Mouse (Mus musculus) thymus, adult 2 months (tissue): ENCODE measurements around the gene Schip1. TPM values are rescaled to one million over a fixed set of nuclear protein-coding genes. Genes with fewer than 3 reads are reported as not detected.

Experiments used
- DNase-seq: peaks from one replicate; pipeline ENCODE4 v3.0.0; 2021
- H3K27ac ChIP-seq: fragments of 200-500 bp; 2 replicates; pipeline ENCODE4 v1.5.1; 2012; ENCODE audit warnings: low read length, control low read depth; ENCODE audit not compliant: control insufficient read depth, insufficient read depth
- H3K27me3 ChIP-seq: fragments of 200-500 bp; 2 replicates; pipeline ENCODE4 v1.6.1; 2012; ENCODE audit warnings: mild to moderate bottlenecking, low read length, moderate library complexity, mixed read lengths; ENCODE audit not compliant: control insufficient read depth, insufficient read depth
- H3K36me3 ChIP-seq: fragments of 200-500 bp; 2 replicates; pipeline ENCODE4 v1.6.1; 2012; ENCODE audit warnings: mild to moderate bottlenecking, low read length, moderate library complexity; ENCODE audit not compliant: control insufficient read depth, insufficient read depth
- H3K4me1 ChIP-seq: fragments of 200-500 bp; replicated peaks from 2 replicates; pipeline ENCODE4 v1.6.1; 2012; ENCODE audit warnings: low read length; ENCODE audit not compliant: control insufficient read depth, insufficient read depth
- H3K4me3 ChIP-seq: fragments of 200-500 bp; 2 replicates; pipeline ENCODE4 v1.5.1; 2012; ENCODE audit warnings: mild to moderate bottlenecking, low read length, control low read depth, moderate library complexity; ENCODE audit not compliant: control insufficient read depth, insufficient read depth
- CTCF ChIP-seq: fragments of 200-500 bp; IDR thresholded peaks from 2 replicates; pipeline ENCODE4 v1.5.1; 2012; ENCODE audit warnings: mild to moderate bottlenecking, control low read depth, low read length, moderate library complexity, borderline replicate concordance; ENCODE audit not compliant: control insufficient read depth, poor library complexity, insufficient read depth; ENCODE audit errors: extremely low read depth
- POLR2A ChIP-seq: fragments of 200-500 bp; IDR thresholded peaks from 2 replicates; pipeline ENCODE4 v1.6.1; 2012; ENCODE audit warnings: mild to moderate bottlenecking, low read length, control low read depth, moderate library complexity; ENCODE audit not compliant: control insufficient read depth, poor library complexity, insufficient read depth; ENCODE audit errors: extremely low read depth
- WGBS: fragments of 180-500 bp; shearing (Covaris S2); methylation state at CpG from one replicate; pipeline ENCODE4 v1.1.7; 2018; 5-methylcytosine and 5-hydroxymethylcytosine counted together
- polyA plus RNA-seq: library from polyadenylated mRNA; depleted of rRNA; stranded (reverse); fragments of >200 nt; gene quantifications from 2 replicates; pipeline ENCODE4 v1.2.3, GENCODE M21; 2012

The Schip1 gene
- polyA plus RNA-seq, 1 experiment: 3.2 TPM

DNA sequence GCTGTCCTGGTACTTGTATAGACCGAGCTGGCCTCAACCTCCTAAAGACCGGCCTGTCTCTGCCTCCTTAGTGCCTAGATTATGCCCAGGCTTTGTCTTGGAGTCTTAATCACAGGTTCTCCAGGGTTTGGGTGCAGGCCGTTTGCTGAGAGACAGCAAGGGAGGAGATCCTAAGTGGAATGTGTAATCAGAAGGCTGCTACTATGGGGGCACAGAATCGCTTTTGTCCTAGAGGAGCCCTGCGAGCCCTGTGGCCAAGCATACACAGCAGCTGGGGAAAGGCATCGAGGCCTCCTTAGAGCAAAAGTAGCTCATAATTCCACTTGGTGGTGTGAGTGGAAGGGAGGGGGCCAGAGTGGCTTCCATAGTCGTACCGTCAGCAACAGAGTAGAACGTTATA is 419.4 kb downstream of the Schip1 start:
- no peaks in the 10 kb centered on the region for H3K36me3 ChIP-seq
- no peak overlapping the region for H3K27ac ChIP-seq
- 95% methylated on average over 9 of the region's 9 CpGs for WGBS
- H3K27me3 ChIP-seq: no peaks in the 10 kb centered on the region
- TF ChIP-seq CTCF (no peak), POLR2A (no peak)
- no peak overlapping the region for H3K4me3 ChIP-seq
- DNase-seq: no peak
- H3K4me1 ChIP-seq: no peaks in the 10 kb centered on the region

DNA sequence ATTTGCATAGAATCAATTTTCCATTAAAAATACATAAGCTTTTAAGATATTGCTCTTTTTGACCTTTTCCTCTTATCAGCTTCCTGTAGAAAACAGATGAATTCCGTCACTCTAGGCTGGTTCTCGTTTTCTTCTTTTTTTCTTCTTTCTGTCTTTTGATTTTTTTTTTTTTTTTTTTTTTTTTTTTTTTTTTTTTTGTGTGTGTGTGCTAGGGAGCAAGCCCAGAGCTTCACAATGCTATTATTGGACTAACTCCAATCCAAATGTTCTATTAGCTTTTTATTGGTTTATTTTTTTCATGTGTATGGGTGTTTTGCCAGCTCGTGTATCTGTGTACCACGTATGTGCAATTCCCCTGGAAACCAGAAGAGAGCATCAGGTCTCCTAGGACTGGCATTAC is 420.0 kb downstream of the Schip1 start:
- DNase-seq: no peak
- TF ChIP-seq POLR2A: no peak
- no peak for TF ChIP-seq CTCF
- Histone ChIP-seq H3K4me3 (no peak overlapping the region), H3K27ac (no peak overlapping the region), H3K4me1 (no peaks in the 10 kb centered on the region), H3K27me3 (no peaks in the 10 kb centered on the region), H3K36me3 (no peaks in the 10 kb centered on the region)
- WGBS: 90% methylated on average over 4 of the region's 4 CpGs

DNA sequence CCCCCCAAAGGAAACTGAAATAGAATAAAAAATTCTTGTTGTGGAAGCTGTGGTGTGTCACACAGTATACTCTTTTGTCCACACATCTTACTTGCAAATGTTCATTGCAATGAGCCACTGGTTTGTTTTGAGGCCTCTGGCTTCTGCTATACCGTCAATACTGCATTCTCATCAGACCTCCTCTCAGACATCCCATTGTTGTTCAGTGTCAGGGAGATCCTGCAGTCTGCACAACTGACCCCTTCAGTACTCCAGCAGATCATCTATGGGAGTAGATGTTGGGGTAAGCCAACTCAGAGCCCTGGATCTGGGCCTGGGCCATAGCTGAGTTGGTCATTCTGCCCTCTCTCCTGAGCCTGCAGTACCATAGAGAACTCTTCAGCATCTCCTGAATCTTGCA is 423.0 kb downstream of the Schip1 start:
- H3K4me1 ChIP-seq: no peaks in the 10 kb centered on the region
- no peaks in the 10 kb centered on the region for H3K36me3 ChIP-seq
- H3K27ac ChIP-seq: no peak overlapping the region
- no peaks in the 10 kb centered on the region for H3K27me3 ChIP-seq
- H3K4me3 ChIP-seq: no peak overlapping the region
- TF ChIP-seq POLR2A: no peak
- no peak for TF ChIP-seq CTCF
- 97% methylated on average over 1 of the region's 1 CpGs for WGBS
- no peak for DNase-seq

DNA sequence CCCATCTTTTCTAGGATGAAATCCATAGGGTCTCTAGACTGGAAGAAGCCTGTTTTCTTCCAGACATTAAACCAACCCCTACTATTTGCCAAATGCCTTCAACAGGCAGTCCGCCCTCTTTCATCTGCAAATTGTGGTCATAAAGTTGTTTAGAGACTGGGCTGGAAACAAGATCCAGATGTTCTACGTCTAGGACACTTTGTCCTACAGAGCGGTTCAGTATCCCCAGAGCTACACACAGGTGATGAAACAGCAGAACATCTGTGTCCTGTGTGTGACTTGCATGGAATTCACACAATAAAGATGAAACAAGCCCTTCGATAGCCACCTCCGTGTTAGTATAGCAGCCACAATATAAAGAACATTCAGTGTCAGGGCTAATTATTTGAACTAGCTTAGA is 423.7 kb downstream of the Schip1 start:
- no peaks in the 10 kb centered on the region for H3K4me1 ChIP-seq
- WGBS: 92% methylated on average over 5 of the region's 5 CpGs
- no peak overlapping the region for H3K4me3 ChIP-seq
- H3K27ac ChIP-seq: no peak overlapping the region
- no peaks in the 10 kb centered on the region for H3K36me3 ChIP-seq
- H3K27me3 ChIP-seq: peaks cover 5% of the 10 kb centered on the region; the same call in 1 of the 2 replicates
- no peak for DNase-seq
- TF ChIP-seq CTCF (no peak), POLR2A (no peak)

DNA sequence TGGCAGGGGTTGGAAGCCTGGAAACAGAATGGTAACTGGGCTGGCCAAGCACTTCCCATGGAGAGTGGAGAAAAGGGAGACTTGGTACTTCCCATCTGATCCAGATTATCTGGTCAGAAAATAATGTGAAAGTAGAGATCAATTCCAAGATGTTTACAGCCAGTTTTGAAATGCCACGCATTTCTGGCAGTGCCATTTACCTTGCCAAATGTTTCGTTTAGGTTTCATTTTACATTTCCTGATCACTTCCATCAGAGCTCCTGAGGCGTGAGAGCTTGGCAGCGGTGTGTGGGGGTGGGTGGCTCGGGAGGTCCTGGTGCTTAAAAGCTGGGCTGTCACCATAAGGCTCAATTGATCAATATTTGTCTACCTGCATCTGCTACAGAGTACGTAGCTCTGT is 426.9 kb downstream of the Schip1 start:
- 84% methylated on average over 6 of the region's 6 CpGs for WGBS
- H3K4me3 ChIP-seq: no peak overlapping the region
- peaks cover 8% of the 10 kb centered on the region; the same call in 1 of the 2 replicates for H3K27me3 ChIP-seq
- H3K4me1 ChIP-seq: no peaks in the 10 kb centered on the region; the same call in 1 of the 2 replicates
- H3K27ac ChIP-seq: no peak overlapping the region
- DNase-seq: no peak
- no peaks in the 10 kb centered on the region for H3K36me3 ChIP-seq
- TF ChIP-seq POLR2A: no peak
- no peak for TF ChIP-seq CTCF

GRCm38 (mm10) chr3:68492066-68492465 is 427.5 kb downstream of the Schip1 start:
- no peak for DNase-seq
- WGBS: 91% methylated on average over 1 of the region's 1 CpGs

GRCm38 (mm10) chr3:68492513-68492912 is 427.9 kb downstream of the Schip1 start:
- WGBS: 79% methylated on average over 3 of the region's 3 CpGs
- Histone ChIP-seq H3K27ac (no peak overlapping the region), H3K36me3 (no peaks in the 10 kb centered on the region), H3K27me3 (peaks cover 8% of the 10 kb centered on the region; the same call in 1 of the 2 replicates), H3K4me1 (no peaks in the 10 kb centered on the region; the same call in 1 of the 2 replicates), H3K4me3 (no peak overlapping the region)
- no peak for DNase-seq
- TF ChIP-seq CTCF: no peak
- no peak for TF ChIP-seq POLR2A

More at GRCm38 (mm10) chr3:68492066-68492465, 427.5 kb downstream of the Schip1 start:
- Histone ChIP-seq H3K27me3 (peaks cover 8% of the 10 kb centered on the region; the same call in 1 of the 2 replicates), H3K4me3 (no peak overlapping the region), H3K4me1 (no peaks in the 10 kb centered on the region; the same call in 1 of the 2 replicates), H3K36me3 (no peaks in the 10 kb centered on the region), H3K27ac (no peak overlapping the region)
- no peak for TF ChIP-seq CTCF
- no peak for TF ChIP-seq POLR2A
